Mouse (Mus musculus): Measurements from ENCODE around the gene Tmem171. TPM values are rescaled to one million over a fixed set of nuclear protein-coding genes. Genes with fewer than 3 reads are reported as not detected.
A peak's percentile ranks its signal among the peaks of the same experiment; 100 is the strongest.

Gene Tmem171
- total and polyA plus RNA-seq, 2 experiments from 2014 or later = not detected

DNA sequence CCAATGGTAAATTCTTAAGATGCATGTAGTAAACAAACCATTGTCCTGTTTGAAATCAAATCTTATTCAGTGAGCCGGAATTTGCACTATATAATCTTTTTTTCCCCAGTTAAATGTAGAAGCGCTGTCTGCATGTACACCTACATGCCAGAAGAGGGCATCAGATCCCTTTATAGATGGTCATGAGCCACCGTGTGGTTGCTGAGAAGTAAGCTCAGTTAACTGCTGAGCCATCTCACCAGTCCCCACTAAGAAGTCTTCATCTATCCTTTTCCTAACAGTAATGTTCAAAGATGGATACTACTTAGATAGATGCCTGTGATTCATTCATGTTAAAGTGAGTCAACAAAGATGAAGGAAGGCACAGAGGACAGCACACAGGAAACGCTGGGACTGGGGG, 31.9 kb upstream of the Tmem171 start:
- peak; percentile 85 for TF ChIP-seq CTCF (IDR thresholded peaks at IDR 0.05)
- Histone ChIP-seq H3K27ac (ENCODE audit: low read depth, low read length) (no peak overlapping the region), H3K4me2 (ENCODE audit: low read depth, low read length, poor library complexity, severe bottlenecking) (no peak overlapping the region), H3K4me3 (ENCODE audit: low read depth, low read length) (no peak overlapping the region), H3K9me3 (ENCODE audit: low read length) (no peaks in the 10 kb centered on the region), H3K27me3 (ENCODE audit: insufficient read depth, low read length) (no peaks in the 10 kb centered on the region), H3K36me3 (ENCODE audit: insufficient read depth, low read length) (peaks cover 15% of the 10 kb centered on the region), H3K4me1 (ENCODE audit: insufficient read depth, low read length) (no peaks in the 10 kb centered on the region), H3K9ac (replicated peaks; ENCODE audit: low read length, poor library complexity, severe bottlenecking) (no peak overlapping the region)
- DNase-seq (ENCODE audit: low spot score) (peak; percentile 63), ATAC-seq (ENCODE audit: low FRiP score) (peak; percentile 41; the same call in 1 of the 2 replicates)
- WGBS = 58% methylated on average over 4 of the region's 4 CpGs

GRCm38 (mm10) chr13:98723430-98723829, 28.8 kb upstream of the Tmem171 start:
- WGBS = 98% methylated on average over 1 of the region's 1 CpGs
- H3K4me2 ChIP-seq (ENCODE audit: low read depth, low read length, poor library complexity, severe bottlenecking) = no peak overlapping the region
- TF ChIP-seq CTCF (IDR thresholded peaks at IDR 0.05) = no peak

DNA sequence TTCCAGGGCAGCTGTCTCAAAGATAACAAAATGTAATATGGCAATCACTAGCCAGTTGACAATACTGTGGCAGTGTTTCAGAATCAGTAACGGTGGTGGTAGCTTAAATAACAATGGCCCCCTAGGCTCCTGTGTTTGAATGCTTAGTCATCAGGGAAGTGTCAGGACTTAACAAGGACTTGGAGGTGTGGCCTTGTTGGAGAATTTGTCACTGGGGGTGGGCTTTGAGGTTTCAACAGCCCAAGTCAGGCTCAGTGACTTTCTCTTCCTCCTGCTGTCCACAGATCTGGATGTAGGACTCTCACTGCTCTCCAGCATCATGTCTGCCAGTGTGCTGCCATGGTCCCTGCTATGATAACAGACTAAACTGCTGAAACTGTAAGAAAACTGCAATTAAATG, 27.7 kb upstream of the Tmem171 start:
- DNase-seq (ENCODE audit: low spot score) (no peak), ATAC-seq (ENCODE audit: low FRiP score) (no peak)
- 28% methylated on average over 1 of the region's 1 CpGs for WGBS
- Histone ChIP-seq H3K36me3 (ENCODE audit: insufficient read depth, low read length) (peaks cover 7% of the 10 kb centered on the region; the same call in 1 of the 2 replicates), H3K9me3 (ENCODE audit: low read length) (no peaks in the 10 kb centered on the region), H3K4me1 (ENCODE audit: insufficient read depth, low read length) (no peaks in the 10 kb centered on the region), H3K9ac (replicated peaks; ENCODE audit: low read length, poor library complexity, severe bottlenecking) (no peak overlapping the region), H3K27me3 (ENCODE audit: insufficient read depth, low read length) (no peaks in the 10 kb centered on the region), H3K4me2 (ENCODE audit: low read depth, low read length, poor library complexity, severe bottlenecking) (no peak overlapping the region), H3K4me3 (ENCODE audit: low read depth, low read length) (no peak overlapping the region), H3K27ac (ENCODE audit: low read depth, low read length) (no peak overlapping the region)
- TF ChIP-seq CTCF (IDR thresholded peaks at IDR 0.05) = no peak

More at GRCm38 (mm10) chr13:98723430-98723829, 28.8 kb upstream of the Tmem171 start:
- ATAC-seq (ENCODE audit: low FRiP score) (no peak), DNase-seq (ENCODE audit: low spot score) (no peak)
- H3K9ac ChIP-seq (replicated peaks; ENCODE audit: low read length, poor library complexity, severe bottlenecking) = no peak overlapping the region
- H3K9me3 ChIP-seq (ENCODE audit: low read length) = no peaks in the 10 kb centered on the region
- peaks cover 7% of the 10 kb centered on the region; the same call in 1 of the 2 replicates for H3K36me3 ChIP-seq (ENCODE audit: insufficient read depth, low read length)
- H3K4me3 ChIP-seq (ENCODE audit: low read depth, low read length) = no peak overlapping the region
- H3K27ac ChIP-seq (ENCODE audit: low read depth, low read length) = no peak overlapping the region
- H3K27me3 ChIP-seq (ENCODE audit: insufficient read depth, low read length) = no peaks in the 10 kb centered on the region
- H3K4me1 ChIP-seq (ENCODE audit: insufficient read depth, low read length) = no peaks in the 10 kb centered on the region

DNA sequence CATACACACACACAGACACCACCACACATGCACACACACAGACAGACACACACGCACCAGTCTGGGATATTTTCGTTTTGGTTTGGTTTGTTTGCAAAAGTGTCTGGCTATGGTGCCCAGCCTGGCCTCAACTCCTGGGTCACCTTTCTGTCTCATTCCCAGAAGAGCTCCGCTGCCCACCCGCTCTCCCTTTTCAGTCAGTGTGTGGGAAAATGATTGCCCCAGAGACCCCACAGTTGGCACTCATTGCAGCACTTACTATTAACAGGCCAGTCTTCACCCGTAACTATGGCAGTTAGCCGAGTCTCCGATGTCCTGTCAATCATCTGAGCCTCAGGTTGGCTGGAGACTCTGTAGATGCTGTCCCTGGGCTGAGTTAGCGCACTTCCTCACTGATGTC, 21.5 kb upstream of the Tmem171 start:
- no peak overlapping the region for H3K9ac ChIP-seq (replicated peaks; ENCODE audit: low read length, poor library complexity, severe bottlenecking)
- H3K36me3 ChIP-seq (ENCODE audit: insufficient read depth, low read length) = no peaks in the 10 kb centered on the region
- H3K9me3 ChIP-seq (ENCODE audit: low read length) = no peaks in the 10 kb centered on the region
- WGBS = 85% methylated on average over 8 of the region's 8 CpGs
- no peak overlapping the region for H3K4me3 ChIP-seq (ENCODE audit: low read depth, low read length)
- no peak for TF ChIP-seq CTCF (IDR thresholded peaks at IDR 0.05)
- no peaks in the 10 kb centered on the region for H3K27me3 ChIP-seq (ENCODE audit: insufficient read depth, low read length)
- ATAC-seq (ENCODE audit: low FRiP score) (no peak), DNase-seq (ENCODE audit: low spot score) (no peak)
- no peak overlapping the region for H3K27ac ChIP-seq (ENCODE audit: low read depth, low read length)
- no peak overlapping the region for H3K4me2 ChIP-seq (ENCODE audit: low read depth, low read length, poor library complexity, severe bottlenecking)
- H3K4me1 ChIP-seq (ENCODE audit: insufficient read depth, low read length) = no peaks in the 10 kb centered on the region

DNA sequence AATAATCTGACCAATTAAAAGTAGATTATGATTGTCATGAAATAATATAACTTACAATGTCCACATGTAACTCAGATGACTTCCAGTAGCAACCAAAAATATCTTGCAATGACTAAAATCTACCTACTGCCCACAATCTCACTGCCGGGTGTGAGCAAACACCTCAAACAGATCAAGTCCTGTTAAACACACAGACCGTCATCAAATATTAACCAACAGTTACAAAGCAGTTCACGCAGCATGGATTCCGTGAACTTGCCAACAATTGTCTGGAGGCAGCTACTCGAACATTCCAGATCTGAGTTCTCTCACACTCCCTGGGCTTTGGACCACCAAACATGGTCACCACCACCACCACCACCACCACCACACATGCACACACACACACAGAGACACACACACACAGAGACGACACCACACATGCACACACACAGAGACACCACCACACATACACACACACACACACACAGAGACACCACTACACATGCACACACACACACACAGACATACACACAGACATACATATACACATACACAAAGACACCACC, 20.9 kb upstream of the Tmem171 start:
- 83% methylated on average over 6 of the region's 6 CpGs for WGBS

DNA sequence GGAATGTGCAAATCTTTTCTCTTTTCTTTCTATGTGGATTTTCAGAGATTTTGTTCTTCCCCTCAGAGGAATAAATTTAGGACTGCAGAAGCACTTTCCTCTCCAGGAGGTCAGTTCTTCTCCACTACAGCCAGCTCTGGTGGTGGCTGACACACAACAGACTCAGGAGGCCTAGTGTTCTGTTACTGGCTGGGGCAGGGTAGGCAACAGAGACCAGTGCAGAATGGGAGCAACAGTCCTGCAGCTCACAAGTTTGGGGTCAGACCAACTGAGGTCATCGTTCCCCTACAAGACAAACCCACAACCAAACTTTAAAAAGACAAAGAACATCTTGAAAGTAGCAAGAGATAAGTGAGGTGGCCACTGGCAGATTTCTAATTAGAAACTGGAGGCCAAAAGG, 16.0 kb upstream of the Tmem171 start:
- DNase-seq (ENCODE audit: low spot score) (no peak), ATAC-seq (ENCODE audit: low FRiP score) (no peak)
- H3K36me3 ChIP-seq (ENCODE audit: insufficient read depth, low read length) = no peaks in the 10 kb centered on the region

More for the DNA sequence above, 20.9 kb upstream of the Tmem171 start:
- Histone ChIP-seq H3K4me2 (ENCODE audit: low read depth, low read length, poor library complexity, severe bottlenecking) (no peak overlapping the region), H3K27ac (ENCODE audit: low read depth, low read length) (no peak overlapping the region), H3K36me3 (ENCODE audit: insufficient read depth, low read length) (no peaks in the 10 kb centered on the region), H3K27me3 (ENCODE audit: insufficient read depth, low read length) (no peaks in the 10 kb centered on the region), H3K9ac (replicated peaks; ENCODE audit: low read length, poor library complexity, severe bottlenecking) (no peak overlapping the region), H3K9me3 (ENCODE audit: low read length) (no peaks in the 10 kb centered on the region), H3K4me3 (ENCODE audit: low read depth, low read length) (no peak overlapping the region), H3K4me1 (ENCODE audit: insufficient read depth, low read length) (no peaks in the 10 kb centered on the region)
- TF ChIP-seq CTCF (IDR thresholded peaks at IDR 0.05) = no peak
- DNase-seq (ENCODE audit: low spot score) (no peak), ATAC-seq (ENCODE audit: low FRiP score) (no peak)

More for the DNA sequence above, 16.0 kb upstream of the Tmem171 start:
- no peak for TF ChIP-seq CTCF (IDR thresholded peaks at IDR 0.05)
- no peak overlapping the region for H3K9ac ChIP-seq (replicated peaks; ENCODE audit: low read length, poor library complexity, severe bottlenecking)
- 96% methylated on average over 1 of the region's 1 CpGs for WGBS
- no peak overlapping the region for H3K27ac ChIP-seq (ENCODE audit: low read depth, low read length)
- H3K4me2 ChIP-seq (ENCODE audit: low read depth, low read length, poor library complexity, severe bottlenecking) = no peak overlapping the region
- no peaks in the 10 kb centered on the region for H3K9me3 ChIP-seq (ENCODE audit: low read length)
- H3K4me1 ChIP-seq (ENCODE audit: insufficient read depth, low read length) = no peaks in the 10 kb centered on the region
- H3K4me3 ChIP-seq (ENCODE audit: low read depth, low read length) = no peak overlapping the region
- H3K27me3 ChIP-seq (ENCODE audit: insufficient read depth, low read length) = no peaks in the 10 kb centered on the region
